Mouse (Mus musculus): ENCODE data around the gene Gm5737. TPM values are rescaled to one million over a fixed set of nuclear protein-coding genes. Genes with fewer than 3 reads are reported as not detected.
A peak's percentile ranks its signal among the peaks of the same experiment; 100 is the strongest.

The Gm5737 gene
- total and polyA plus RNA-seq, 3 experiments: not detected

DNA sequence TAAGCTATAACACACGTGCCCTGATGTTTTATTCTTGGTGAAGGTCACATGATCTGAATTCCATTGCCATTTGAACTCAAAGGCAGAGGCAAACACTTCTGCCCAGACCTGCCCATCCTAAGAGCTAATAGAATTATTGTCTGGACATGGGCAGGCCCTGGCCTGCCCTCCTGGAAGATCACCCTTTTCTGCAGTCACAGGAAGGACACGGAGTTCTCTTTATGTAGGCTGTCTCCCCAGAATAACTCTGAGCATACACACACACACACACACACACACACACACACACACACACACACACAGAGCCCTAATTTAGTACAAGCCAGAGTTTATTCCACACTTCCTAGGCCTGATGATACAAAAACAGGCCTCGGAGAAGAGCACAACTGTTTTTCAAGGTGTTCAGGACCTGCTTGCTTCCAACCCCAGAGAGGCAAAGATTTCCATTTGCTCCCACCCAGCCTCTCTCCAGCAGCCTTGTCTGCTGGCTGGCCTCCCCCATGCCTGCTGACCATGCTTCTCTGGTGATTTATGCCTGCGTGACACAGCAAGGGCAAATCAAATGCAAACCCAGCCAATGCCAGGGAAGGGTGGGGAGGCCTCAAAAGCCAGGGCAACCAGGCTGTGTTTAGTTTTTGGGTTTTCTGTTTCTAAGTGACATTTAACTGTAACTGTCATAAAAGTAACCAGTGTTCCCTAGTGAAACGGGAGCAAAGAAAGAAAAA, 26.4 kb downstream of the Gm5737 start:
- H3K4me3 ChIP-seq (ENCODE audit: low read depth, low read length): no peak overlapping the region
- no peak for TF ChIP-seq GATA1 (IDR thresholded peaks at IDR 0.05; ENCODE audit: borderline replicate concordance, low read length)
- no peak for TF ChIP-seq GATA2 (IDR thresholded peaks at IDR 0.05; ENCODE audit: borderline replicate concordance, low read depth, low read length)
- no peak for TF ChIP-seq TAL1 (conservative IDR thresholded peaks at IDR 0.05; ENCODE audit: low read depth, low read length)
- no peak for TF ChIP-seq POLR2AphosphoS5 (IDR thresholded peaks at IDR 0.05; ENCODE audit: insufficient replicate concordance, low read depth, low read length)
- no peak for TF ChIP-seq CTCF (IDR thresholded peaks at IDR 0.05; ENCODE audit: low read depth, low read length)
- ATAC-seq (ENCODE audit: extremely low read depth, insufficient number of reproducible peaks, low FRiP score, poor library complexity, severe bottlenecking): no peak

GRCm38 (mm10) chr7:120839786-120840185, 27.6 kb downstream of the Gm5737 start:
- Histone ChIP-seq H3K4me3 (ENCODE audit: low read depth, low read length) (no peak overlapping the region), H3K36me3 (replicated peaks) (peaks cover 23% of the 10 kb centered on the region), H3K9me3 (replicated peaks) (no peaks in the 10 kb centered on the region), H3K4me1 (ENCODE audit: insufficient read depth, low read depth, low read length) (peaks cover 66% of the 10 kb centered on the region), H3K27me3 (ENCODE audit: insufficient read depth, low read length) (no peaks in the 10 kb centered on the region)
- no peak for TF ChIP-seq GATA2 (IDR thresholded peaks at IDR 0.05; ENCODE audit: borderline replicate concordance, low read depth, low read length)
- TF ChIP-seq POLR2AphosphoS5 (IDR thresholded peaks at IDR 0.05; ENCODE audit: insufficient replicate concordance, low read depth, low read length): no peak
- TF ChIP-seq TAL1 (conservative IDR thresholded peaks at IDR 0.05; ENCODE audit: low read depth, low read length): no peak
- no peak for TF ChIP-seq GATA1 (IDR thresholded peaks at IDR 0.05; ENCODE audit: borderline replicate concordance, low read length)
- no peak for TF ChIP-seq CTCF (IDR thresholded peaks at IDR 0.05; ENCODE audit: low read depth, low read length)
- no peak for DNase-seq (ENCODE audit: low spot score)
- ATAC-seq (ENCODE audit: extremely low read depth, insufficient number of reproducible peaks, low FRiP score, poor library complexity, severe bottlenecking): no peak

More for the DNA sequence above, 26.4 kb downstream of the Gm5737 start:
- DNase-seq (ENCODE audit: low spot score): no peak
- peaks cover 16% of the 10 kb centered on the region for H3K36me3 ChIP-seq (replicated peaks)
- no peaks in the 10 kb centered on the region for H3K27me3 ChIP-seq (ENCODE audit: insufficient read depth, low read length)
- H3K4me1 ChIP-seq (ENCODE audit: insufficient read depth, low read depth, low read length): peaks cover 63% of the 10 kb centered on the region
- H3K9me3 ChIP-seq (replicated peaks): no peaks in the 10 kb centered on the region

GRCm38 (mm10) chr7:120842345-120843036, 30.3 kb downstream of the Gm5737 start, which contains the start of gene Eef2k:
Gene Eef2k (plus strand): TSS chr7:120842831.
- DNase-seq (ENCODE audit: low spot score) (peak; percentile 98), ATAC-seq (ENCODE audit: extremely low read depth, insufficient number of reproducible peaks, low FRiP score, poor library complexity, severe bottlenecking) (peak; percentile 80)
- no peak for TF ChIP-seq TAL1 (conservative IDR thresholded peaks at IDR 0.05; ENCODE audit: low read depth, low read length)
- no peak for TF ChIP-seq POLR2AphosphoS5 (IDR thresholded peaks at IDR 0.05; ENCODE audit: insufficient replicate concordance, low read depth, low read length)
- no peak for TF ChIP-seq GATA1 (IDR thresholded peaks at IDR 0.05; ENCODE audit: borderline replicate concordance, low read length)
- no peak for TF ChIP-seq CTCF (IDR thresholded peaks at IDR 0.05; ENCODE audit: low read depth, low read length)
- TF ChIP-seq GATA2 (IDR thresholded peaks at IDR 0.05; ENCODE audit: borderline replicate concordance, low read depth, low read length): no peak
- H3K4me3 ChIP-seq (ENCODE audit: low read depth, low read length): peak within 1 kb of the TSS; percentile 74
- no peaks in the 10 kb centered on the region for H3K9me3 ChIP-seq (replicated peaks)
- H3K4me1 ChIP-seq (ENCODE audit: insufficient read depth, low read depth, low read length): peaks cover 71% of the 10 kb centered on the region
- H3K36me3 ChIP-seq (replicated peaks): peaks cover 49% of the 10 kb centered on the region
- no peaks in the 10 kb centered on the region for H3K27me3 ChIP-seq (ENCODE audit: insufficient read depth, low read length)

DNA sequence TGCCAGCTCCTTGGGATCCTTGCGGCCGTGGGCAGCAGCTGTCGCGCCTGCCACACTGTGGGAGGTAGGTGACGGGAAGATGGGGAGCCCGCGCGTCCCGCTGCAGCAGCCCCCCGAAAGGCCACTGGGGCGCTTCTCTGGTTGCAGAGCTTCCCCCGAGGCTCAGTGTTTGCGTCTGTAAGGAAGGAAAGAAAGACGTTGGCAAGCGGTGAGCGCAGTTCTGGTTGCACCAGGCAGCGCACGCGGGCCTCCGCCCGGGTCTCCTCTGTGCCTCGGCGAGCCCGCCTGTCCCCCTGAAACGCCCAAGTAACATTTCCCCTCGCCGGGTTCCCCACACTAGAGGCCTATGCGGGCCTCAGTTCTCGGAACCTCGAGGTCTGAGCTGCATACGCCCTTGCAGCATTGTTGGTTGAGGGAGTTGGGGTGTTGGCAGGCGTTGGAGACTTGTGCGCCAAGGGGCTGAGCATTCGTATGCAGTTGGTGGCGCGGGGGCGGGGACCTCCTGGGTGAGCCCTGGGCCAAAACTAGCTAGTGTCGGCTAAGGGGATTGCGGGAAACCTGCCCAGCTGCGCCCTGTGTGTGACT, 31.0 kb downstream of the Gm5737 start:
- Histone ChIP-seq H3K27me3 (ENCODE audit: insufficient read depth, low read length) (no peaks in the 10 kb centered on the region), H3K9me3 (replicated peaks) (no peaks in the 10 kb centered on the region), H3K36me3 (replicated peaks) (peaks cover 52% of the 10 kb centered on the region), H3K4me3 (ENCODE audit: low read depth, low read length) (peak overlapping the region; percentile 74), H3K4me1 (ENCODE audit: insufficient read depth, low read depth, low read length) (peaks cover 72% of the 10 kb centered on the region)
- TF ChIP-seq CTCF (IDR thresholded peaks at IDR 0.05; ENCODE audit: low read depth, low read length) (no peak), POLR2AphosphoS5 (IDR thresholded peaks at IDR 0.05; ENCODE audit: insufficient replicate concordance, low read depth, low read length) (no peak), GATA1 (IDR thresholded peaks at IDR 0.05; ENCODE audit: borderline replicate concordance, low read length) (no peak), GATA2 (IDR thresholded peaks at IDR 0.05; ENCODE audit: borderline replicate concordance, low read depth, low read length) (no peak)
- ATAC-seq (ENCODE audit: extremely low read depth, insufficient number of reproducible peaks, low FRiP score, poor library complexity, severe bottlenecking) (peak; percentile 54), DNase-seq (ENCODE audit: low spot score) (peak; percentile 78)

- TF ChIP-seq TAL1 (conservative IDR thresholded peaks at IDR 0.05; ENCODE audit: low read depth, low read length) (no peak), GATA2 (IDR thresholded peaks at IDR 0.05; ENCODE audit: borderline replicate concordance, low read depth, low read length) (no peak), POLR2AphosphoS5 (IDR thresholded peaks at IDR 0.05; ENCODE audit: insufficient replicate concordance, low read depth, low read length) (no peak), GATA1 (IDR thresholded peaks at IDR 0.05; ENCODE audit: borderline replicate concordance, low read length) (no peak), CTCF (IDR thresholded peaks at IDR 0.05; ENCODE audit: low read depth, low read length) (no peak)
- Histone ChIP-seq H3K36me3 (replicated peaks) (peaks cover 58% of the 10 kb centered on the region), H3K4me3 (ENCODE audit: low read depth, low read length) (peak overlapping the region; percentile 74), H3K4me1 (ENCODE audit: insufficient read depth, low read depth, low read length) (peaks cover 76% of the 10 kb centered on the region), H3K27me3 (ENCODE audit: insufficient read depth, low read length) (no peaks in the 10 kb centered on the region), H3K9me3 (replicated peaks) (no peaks in the 10 kb centered on the region)
- ATAC-seq (ENCODE audit: extremely low read depth, insufficient number of reproducible peaks, low FRiP score, poor library complexity, severe bottlenecking) (no peak), DNase-seq (ENCODE audit: low spot score) (peak; percentile 32)
Observed at GRCm38 (mm10) chr7:120843852-120844435, 31.8 kb downstream of the Gm5737 start.

All from G1E (cell line).